Mouse (Mus musculus) forebrain, embryonic 12.5 days (tissue): ENCODE data around the gene Tas1r3. TPM values are rescaled to one million over a fixed set of nuclear protein-coding genes. Genes with fewer than 3 reads are reported as not detected.

ENCODE experiments used
- ATAC-seq: fragments of 200-750 bp; cut with Nextera tagmentation; 2 replicates; pipeline ENCODE4 v1.8.0; 2017; ENCODE audit warnings: moderate TSS enrichment; ENCODE audit not compliant: low FRiP score
- H3K27ac ChIP-seq: fragments of 300-500 bp; sonication (generic); 2 replicates; pipeline ENCODE4 v1.5.1; 2016; ENCODE audit warnings: mild to moderate bottlenecking
- H3K27me3 ChIP-seq: fragments of 300-500 bp; sonication (generic); 2 replicates; pipeline ENCODE4 v1.6.1; 2016; ENCODE audit warnings: mild to moderate bottlenecking
- H3K36me3 ChIP-seq: fragments of 300-500 bp; sonication (generic); replicated peaks from 2 replicates; pipeline ENCODE4 v1.6.1; 2016; ENCODE audit warnings: mild to moderate bottlenecking
- H3K4me1 ChIP-seq: fragments of 300-500 bp; sonication (generic); 2 replicates; pipeline ENCODE4 v1.6.1; 2016
- H3K4me2 ChIP-seq: fragments of 300-500 bp; sonication (generic); 2 replicates; pipeline ENCODE4 v1.6.1; 2016; ENCODE audit warnings: mild to moderate bottlenecking, moderate library complexity
- H3K4me3 ChIP-seq: fragments of 300-500 bp; sonication (generic); replicated peaks from 2 replicates; pipeline ENCODE4 v1.5.1; 2016; ENCODE audit warnings: mild to moderate bottlenecking
- H3K9ac ChIP-seq: fragments of 300-500 bp; sonication (generic); 2 replicates; pipeline ENCODE4 v1.6.1; 2016; ENCODE audit warnings: mild to moderate bottlenecking
- H3K9me3 ChIP-seq: fragments of 300-500 bp; sonication (generic); 2 replicates; pipeline ENCODE4 v1.6.1; 2016
- WGBS: fragments of 180-500 bp; shearing (Covaris S2); methylation state at CpG from one replicate; pipeline ENCODE4 v1.1.7; 2016; 5-methylcytosine and 5-hydroxymethylcytosine counted together
- polyA plus RNA-seq: library from polyadenylated mRNA; unstranded; fragments of >200 nt; fragmentation: Nextera tagmentation; extraction: Ambion mirVana; gene quantifications from 2 replicates; pipeline ENCODE4 v1.2.1, GENCODE M21; 2016

Gene Tas1r3
- polyA plus RNA-seq, 1 experiment from 2014 or later: 0.61 TPM

GRCm38 (mm10) chr4:155895216-155895615, 32.1 kb upstream of the Tas1r3 start:
- 44% methylated on average over 6 of the region's 6 CpGs for WGBS
- Histone ChIP-seq H3K9ac (peak overlapping the region; percentile 92; the same call in 1 of the 2 replicates), H3K36me3 (peaks cover 40% of the 10 kb centered on the region), H3K4me2 (peak overlapping the region; percentile 99), H3K27me3 (no peaks in the 10 kb centered on the region), H3K4me3 (peak overlapping the region; percentile 93; the same call in 1 of the 2 replicates), H3K4me1 (peaks cover 46% of the 10 kb centered on the region), H3K9me3 (no peaks in the 10 kb centered on the region), H3K27ac (no peak overlapping the region)
- ATAC-seq: no peak

- peaks cover 50% of the 10 kb centered on the region for H3K4me1 ChIP-seq
- ATAC-seq: no peak
- H3K9me3 ChIP-seq: no peaks in the 10 kb centered on the region
- WGBS: 31% methylated on average over 8 of the region's 8 CpGs
- peak overlapping the region; percentile 99 for H3K4me2 ChIP-seq
- no peak overlapping the region for H3K27ac ChIP-seq
- H3K9ac ChIP-seq: peak overlapping the region; percentile 92
- no peaks in the 10 kb centered on the region for H3K27me3 ChIP-seq
- H3K36me3 ChIP-seq: peaks cover 40% of the 10 kb centered on the region
- peak overlapping the region; percentile 93 for H3K4me3 ChIP-seq
Measured at GRCm38 (mm10) chr4:155894311-155894881, 31.2 kb upstream of the Tas1r3 start.

DNA sequence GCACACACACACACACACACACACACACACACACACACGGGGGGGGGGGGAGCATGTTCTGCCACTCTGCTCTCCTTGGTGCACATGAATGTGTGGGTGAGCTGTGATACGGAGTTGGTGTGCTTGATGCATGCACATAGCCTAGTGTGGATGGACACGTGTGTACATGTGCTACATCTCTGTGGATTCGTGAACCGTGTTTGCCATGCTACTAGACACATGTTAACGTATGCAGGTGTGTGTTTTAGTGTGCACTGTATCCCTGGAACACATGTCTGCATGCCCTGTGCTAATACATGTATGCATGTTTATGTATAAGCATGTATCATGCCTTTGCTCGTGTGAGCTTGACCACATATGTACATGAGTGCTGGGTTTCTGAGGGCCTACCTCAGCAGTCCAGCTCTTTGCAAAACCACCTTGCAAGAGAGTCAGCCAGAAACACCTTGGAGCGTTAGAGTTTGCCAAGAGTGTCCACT, 30.1 kb upstream of the Tas1r3 start:
- Histone ChIP-seq H3K27me3 (no peaks in the 10 kb centered on the region), H3K4me1 (peaks cover 50% of the 10 kb centered on the region), H3K4me2 (peak overlapping the region; percentile 99), H3K36me3 (peaks cover 40% of the 10 kb centered on the region), H3K4me3 (peak overlapping the region; percentile 93), H3K9me3 (no peaks in the 10 kb centered on the region), H3K27ac (no peak overlapping the region), H3K9ac (peak overlapping the region; percentile 92)
- ATAC-seq: no peak
- 69% methylated on average over 8 of the region's 8 CpGs for WGBS

GRCm38 (mm10) chr4:155892438-155893211, 29.5 kb upstream of the Tas1r3 start:
- Histone ChIP-seq H3K27ac (peak overlapping the region; percentile 99), H3K4me3 (peak overlapping the region; percentile 93), H3K9ac (peak overlapping the region; percentile 92), H3K4me1 (peaks cover 50% of the 10 kb centered on the region), H3K9me3 (no peaks in the 10 kb centered on the region), H3K36me3 (peaks cover 43% of the 10 kb centered on the region), H3K27me3 (no peaks in the 10 kb centered on the region), H3K4me2 (peak overlapping the region; percentile 99)
- ATAC-seq: peak; percentile 59
- WGBS: 5% methylated on average over 37 of the region's 37 CpGs

DNA sequence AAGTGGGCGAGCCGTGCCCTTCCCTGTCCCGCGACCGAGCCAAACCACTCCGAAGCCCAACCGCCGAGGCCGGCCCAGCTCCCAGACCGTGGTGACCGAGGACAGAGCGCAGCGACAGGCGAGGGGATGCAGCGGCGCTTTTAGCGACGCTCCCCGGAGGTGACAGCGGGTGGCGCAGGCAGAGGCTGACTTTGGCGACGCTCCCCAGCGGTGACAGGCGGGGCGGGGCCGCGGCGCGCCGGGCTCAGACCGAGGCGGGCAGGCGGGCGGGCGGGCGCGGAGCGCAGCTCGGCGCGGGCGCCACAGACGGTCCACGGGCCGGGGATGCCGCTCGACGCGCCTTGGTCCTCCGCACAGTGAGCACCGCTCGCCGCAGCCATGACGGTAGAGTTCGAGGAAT, 28.9 kb upstream of the Tas1r3 start:
- no peaks in the 10 kb centered on the region for H3K9me3 ChIP-seq
- ATAC-seq: peak; percentile 94
- under 1% methylated on average over 56 of the region's 56 CpGs for WGBS
- peaks cover 47% of the 10 kb centered on the region for H3K36me3 ChIP-seq
- peaks cover 50% of the 10 kb centered on the region for H3K4me1 ChIP-seq
- peak overlapping the region; percentile 99 for H3K27ac ChIP-seq
- H3K4me2 ChIP-seq: peak overlapping the region; percentile 99
- H3K27me3 ChIP-seq: no peaks in the 10 kb centered on the region
- peak overlapping the region; percentile 92 for H3K9ac ChIP-seq
- H3K4me3 ChIP-seq: peak overlapping the region; percentile 93

GRCm38 (mm10) chr4:155891551-155892001, 28.4 kb upstream of the Tas1r3 start, which contains the start of the genes Pusl1 and Acap3:
Pusl1 (minus strand) TSS chr4:155891781.
Acap3 (plus strand) TSS chr4:155891822.
- H3K9ac ChIP-seq: peak within 1 kb of the TSS; percentile 92
- peaks cover 47% of the 10 kb centered on the region for H3K36me3 ChIP-seq
- peak within 1 kb of the TSS; percentile 93 for H3K4me3 ChIP-seq
- no peaks in the 10 kb centered on the region for H3K27me3 ChIP-seq
- 0% methylated on average over 52 of the region's 52 CpGs for WGBS
- H3K27ac ChIP-seq: peak within 1 kb of the TSS; percentile 99
- H3K4me2 ChIP-seq: peak within 1 kb of the TSS; percentile 99
- peaks cover 50% of the 10 kb centered on the region for H3K4me1 ChIP-seq
- peak; percentile 90 for ATAC-seq
- no peaks in the 10 kb centered on the region for H3K9me3 ChIP-seq

DNA sequence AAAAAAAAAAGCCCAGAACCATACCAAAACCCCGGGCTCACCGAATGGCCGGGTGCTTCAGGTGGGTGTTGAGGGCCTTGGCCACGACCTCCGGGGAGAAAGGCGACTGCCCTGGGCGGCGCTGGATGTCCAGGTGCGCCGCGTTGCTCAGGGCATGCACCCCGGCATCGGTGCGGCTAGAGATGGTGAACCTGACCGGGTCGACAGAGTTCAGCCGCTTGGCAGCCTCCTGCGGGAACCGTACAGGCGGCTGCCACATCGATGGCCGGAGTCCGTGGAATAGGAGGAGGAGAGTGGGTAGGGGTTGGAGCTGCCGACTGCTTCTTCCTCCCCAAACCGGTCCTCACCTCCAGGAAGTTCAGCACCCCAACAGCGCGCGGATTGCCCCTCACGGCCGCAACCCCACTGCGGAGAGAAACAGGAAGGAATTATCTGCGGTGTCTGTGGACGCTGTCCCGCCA, 27.9 kb upstream of the Tas1r3 start:
- H3K4me1 ChIP-seq: peaks cover 50% of the 10 kb centered on the region
- H3K9me3 ChIP-seq: no peaks in the 10 kb centered on the region
- no peaks in the 10 kb centered on the region for H3K27me3 ChIP-seq
- no peak overlapping the region for H3K27ac ChIP-seq
- peak overlapping the region; percentile 99 for H3K4me2 ChIP-seq
- ATAC-seq: no peak
- under 1% methylated on average over 33 of the region's 34 CpGs for WGBS
- peaks cover 47% of the 10 kb centered on the region for H3K36me3 ChIP-seq
- H3K4me3 ChIP-seq: peak overlapping the region; percentile 93
- peak overlapping the region; percentile 92 for H3K9ac ChIP-seq

- Histone ChIP-seq H3K27ac (no peak overlapping the region), H3K4me2 (no peak overlapping the region), H3K36me3 (peaks cover 59% of the 10 kb centered on the region), H3K4me3 (no peak overlapping the region), H3K4me1 (peaks cover 33% of the 10 kb centered on the region), H3K27me3 (no peaks in the 10 kb centered on the region), H3K9me3 (no peaks in the 10 kb centered on the region), H3K9ac (no peak overlapping the region)
- no peak for ATAC-seq
- WGBS: 81% methylated on average over 5 of the region's 5 CpGs
Measured at GRCm38 (mm10) chr4:155889316-155889715, 26.2 kb upstream of the Tas1r3 start.

DNA sequence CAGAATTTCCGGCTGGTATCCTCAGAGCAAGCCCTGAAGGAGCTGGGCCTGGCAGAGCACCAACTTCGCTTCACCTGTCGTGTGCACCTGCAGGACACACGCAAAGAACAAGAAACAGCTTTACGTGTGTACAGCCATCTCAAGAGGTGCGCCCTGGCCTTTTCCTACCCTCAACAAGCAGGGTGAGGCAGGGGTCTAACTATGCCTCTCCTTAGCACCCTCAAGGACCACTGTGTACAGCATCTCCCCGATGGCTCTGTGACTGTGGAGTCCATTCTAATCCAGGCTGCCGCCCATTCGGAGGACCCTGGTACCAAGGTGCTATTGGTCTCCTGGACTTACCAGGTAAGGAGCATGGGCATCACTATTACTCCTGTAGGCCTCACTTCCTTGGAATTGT, 25.0 kb upstream of the Tas1r3 start:
- no peak overlapping the region for H3K4me2 ChIP-seq
- H3K9ac ChIP-seq: no peak overlapping the region
- ATAC-seq: no peak
- H3K27me3 ChIP-seq: no peaks in the 10 kb centered on the region
- 95% methylated on average over 9 of the region's 9 CpGs for WGBS
- H3K4me3 ChIP-seq: no peak overlapping the region
- no peaks in the 10 kb centered on the region for H3K9me3 ChIP-seq
- peaks cover 22% of the 10 kb centered on the region for H3K4me1 ChIP-seq
- H3K27ac ChIP-seq: no peak overlapping the region
- peaks cover 70% of the 10 kb centered on the region for H3K36me3 ChIP-seq

- 91% methylated on average over 10 of the region's 10 CpGs for WGBS
- no peak overlapping the region for H3K9ac ChIP-seq
- H3K36me3 ChIP-seq: peaks cover 70% of the 10 kb centered on the region
Measured at GRCm38 (mm10) chr4:155887674-155888073, 24.5 kb upstream of the Tas1r3 start.

DNA sequence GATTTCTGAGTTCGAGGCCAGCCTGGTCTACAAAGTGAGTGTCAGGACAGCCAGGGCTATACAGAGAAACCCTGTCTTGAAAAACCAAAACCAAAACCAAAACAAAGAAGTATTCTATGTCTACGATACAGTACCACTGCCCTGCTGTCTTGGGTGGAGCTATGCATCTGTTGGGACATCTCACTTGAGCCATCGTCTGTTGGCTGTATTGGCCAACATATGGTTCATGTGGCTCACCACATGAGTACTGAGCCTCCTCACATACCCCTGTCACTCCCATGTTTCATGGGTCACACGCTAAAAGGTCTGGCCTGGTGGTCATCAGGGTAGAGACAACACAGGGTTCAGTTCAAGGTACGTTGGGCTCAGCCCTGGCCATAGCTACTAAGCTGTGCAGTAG, 23.2 kb upstream of the Tas1r3 start:
- H3K4me2 ChIP-seq: no peak overlapping the region
- no peaks in the 10 kb centered on the region for H3K9me3 ChIP-seq
- peaks cover 15% of the 10 kb centered on the region for H3K4me1 ChIP-seq
- no peak overlapping the region for H3K9ac ChIP-seq
- no peak overlapping the region for H3K4me3 ChIP-seq
- 96% methylated on average over 5 of the region's 5 CpGs for WGBS
- H3K27me3 ChIP-seq: no peaks in the 10 kb centered on the region
- no peak overlapping the region for H3K27ac ChIP-seq
- H3K36me3 ChIP-seq: peaks cover 70% of the 10 kb centered on the region
- ATAC-seq: no peak

More at GRCm38 (mm10) chr4:155887674-155888073, 24.5 kb upstream of the Tas1r3 start:
- no peak for ATAC-seq
- Histone ChIP-seq H3K4me2 (no peak overlapping the region), H3K4me1 (peaks cover 17% of the 10 kb centered on the region), H3K4me3 (no peak overlapping the region), H3K27me3 (no peaks in the 10 kb centered on the region), H3K9me3 (no peaks in the 10 kb centered on the region), H3K27ac (no peak overlapping the region)

- Histone ChIP-seq H3K4me2 (no peak overlapping the region), H3K4me3 (no peak overlapping the region), H3K36me3 (peaks cover 63% of the 10 kb centered on the region), H3K27me3 (no peaks in the 10 kb centered on the region), H3K4me1 (no peaks in the 10 kb centered on the region), H3K27ac (peak overlapping the region; percentile 3; the same call in 1 of the 2 replicates), H3K9me3 (no peaks in the 10 kb centered on the region), H3K9ac (no peak overlapping the region)
- WGBS: 91% methylated on average over 3 of the region's 3 CpGs
- no peak for ATAC-seq
Measured at GRCm38 (mm10) chr4:155883587-155883986, 20.4 kb upstream of the Tas1r3 start.
